Mouse (Mus musculus): ENCODE measurements around the gene Eid2.

Gene Eid2

GRCm38 (mm10) chr7:28290638-28291590, 23.2 kb downstream of the Eid2 start, which contains the start of gene Selenov:
Gene Selenov (minus strand): TSS chr7:28291186.
- no peak for DNase-seq (ENCODE audit: low spot score)

GRCm38 (mm10) chr7:28294481-28294880, 26.8 kb downstream of the Eid2 start:
- peak; percentile 45 for DNase-seq (ENCODE audit: low spot score)

GRCm38 (mm10) chr7:28298837-28299625, 31.4 kb downstream of the Eid2 start:
- DNase-seq (ENCODE audit: low spot score), result peak; percentile 62

GRCm38 (mm10) chr7:28301616-28302433, 34.1 kb downstream of the Eid2 start, which contains the start of gene Dll3:
Gene Dll3 (minus strand): TSS chr7:28302238.
- peak; percentile 30 for DNase-seq (ENCODE audit: low spot score)

GRCm38 (mm10) chr7:28305641-28306040, 38.0 kb downstream of the Eid2 start:
- no peak for DNase-seq (ENCODE audit: low spot score)

GRCm38 (mm10) chr7:28306216-28306615, 38.5 kb downstream of the Eid2 start:
- no peak for DNase-seq (ENCODE audit: low spot score)

GRCm38 (mm10) chr7:28309737-28310136, 42.1 kb downstream of the Eid2 start:
- DNase-seq (ENCODE audit: low spot score), result no peak

GRCm38 (mm10) chr7:28311151-28311925, 43.7 kb downstream of the Eid2 start:
- no peak for DNase-seq (ENCODE audit: low spot score)

GRCm38 (mm10) chr7:28311926-28312543, 44.4 kb downstream of the Eid2 start, which contains the start of gene Timm50:
Gene Timm50 (minus strand): TSS chr7:28312072.
- peak; percentile 98 for DNase-seq (ENCODE audit: low spot score)

GRCm38 (mm10) chr7:28318036-28318435, 50.4 kb downstream of the Eid2 start:
- no peak for DNase-seq (ENCODE audit: low spot score)

GRCm38 (mm10) chr7:28318714-28319113, 51.0 kb downstream of the Eid2 start:
- no peak for DNase-seq (ENCODE audit: low spot score)

All from layer of hippocampus, adult 11-12 months (tissue).